Mouse (Mus musculus) right cerebral cortex, adult 2 months (tissue): ENCODE results near the gene Ptpn1.

Experiments used
- DNase-seq, 2 experiments: peaks; one replicate each; pipeline ENCODE4 v3.0.0; 2021 to 2022; ENCODE audit warnings: low spot score in 2 of 2

The Ptpn1 gene

GRCm38 (mm10) chr2:167945451-167945850, 13.6 kb downstream of the Ptpn1 start:
- DNase-seq = no peak

GRCm38 (mm10) chr2:167947251-167947650, 15.4 kb downstream of the Ptpn1 start:
- no peak for DNase-seq

GRCm38 (mm10) chr2:167948047-167948446, 16.2 kb downstream of the Ptpn1 start:
- no peak for DNase-seq

- DNase-seq = no peak
Observed at GRCm38 (mm10) chr2:167948557-167948956, 16.7 kb downstream of the Ptpn1 start.

- no peak for DNase-seq
Observed at GRCm38 (mm10) chr2:167949250-167949649, 17.4 kb downstream of the Ptpn1 start.

GRCm38 (mm10) chr2:167949808-167950207, 18.0 kb downstream of the Ptpn1 start:
- no peak for DNase-seq

GRCm38 (mm10) chr2:167950681-167951080, 18.8 kb downstream of the Ptpn1 start:
- DNase-seq = no peak

GRCm38 (mm10) chr2:167951301-167952211, 19.7 kb downstream of the Ptpn1 start:
- no peak for DNase-seq

- no peak for DNase-seq
Observed at GRCm38 (mm10) chr2:167953819-167954218, 22.0 kb downstream of the Ptpn1 start.

- DNase-seq = no peak
Observed at GRCm38 (mm10) chr2:167954928-167955327, 23.1 kb downstream of the Ptpn1 start.

GRCm38 (mm10) chr2:167957539-167957938, 25.7 kb downstream of the Ptpn1 start:
- DNase-seq = no peak

GRCm38 (mm10) chr2:167958082-167958788, 26.4 kb downstream of the Ptpn1 start:
- DNase-seq = no peak

GRCm38 (mm10) chr2:167958843-167959242, 27.0 kb downstream of the Ptpn1 start:
- peak in 1 of 2 experiments; percentile 34 for DNase-seq

GRCm38 (mm10) chr2:167959384-167959911, 27.6 kb downstream of the Ptpn1 start:
- no peak for DNase-seq

GRCm38 (mm10) chr2:167959996-167960395, 28.1 kb downstream of the Ptpn1 start:
- no peak for DNase-seq

GRCm38 (mm10) chr2:167960584-167960983, 28.7 kb downstream of the Ptpn1 start:
- DNase-seq = no peak

GRCm38 (mm10) chr2:167962347-167962746, 30.5 kb downstream of the Ptpn1 start:
- no peak for DNase-seq

GRCm38 (mm10) chr2:167963176-167963575, 31.3 kb downstream of the Ptpn1 start:
- DNase-seq = peak; percentile 48 to 54

- DNase-seq = no peak
Observed at GRCm38 (mm10) chr2:167963778-167964300, 32.0 kb downstream of the Ptpn1 start.

- DNase-seq = no peak
Observed at GRCm38 (mm10) chr2:167964320-167964719, 32.5 kb downstream of the Ptpn1 start.

GRCm38 (mm10) chr2:167965911-167966310, 34.1 kb downstream of the Ptpn1 start:
- DNase-seq = no peak

GRCm38 (mm10) chr2:167968504-167968903, 36.6 kb downstream of the Ptpn1 start:
- no peak for DNase-seq
